Mouse (Mus musculus): ENCODE data around the gene Tcaf1. TPM values are rescaled to one million over a fixed set of nuclear protein-coding genes. Genes with fewer than 3 reads are reported as not detected.

The Tcaf1 gene
- total RNA-seq, 2 experiments from 2014 or later: 234 TPM

Other genes starting within 250 kb of the Tcaf1 start
- gene Olfr458, start 244.9 kb downstream of the Tcaf1 start, total RNA-seq (2021): not detected
- not detected for gene Olfr457, start 233.8 kb downstream of the Tcaf1 start, total RNA-seq (2021)
- gene Olfr456, start 222.9 kb downstream of the Tcaf1 start, total RNA-seq (2021): not detected
- gene Olfr455, start 162.5 kb downstream of the Tcaf1 start, total RNA-seq (2021): not detected
- not detected for gene Tcaf3, start 112.4 kb downstream of the Tcaf1 start, total RNA-seq (2021)
- 1 to 10 TPM in 1 of 2 experiments, under 1 TPM in 1; 0.91 to 1.6 TPM for gene Tcaf2, start 64.8 kb downstream of the Tcaf1 start, total RNA-seq (2021)
- gene Olfr453, start 29.3 kb upstream of the Tcaf1 start, total RNA-seq (2021): not detected
- not detected for gene Olfr38, start 46.3 kb upstream of the Tcaf1 start, total RNA-seq (2021)
- not detected for gene Olfr452, start 75.0 kb upstream of the Tcaf1 start, total RNA-seq (2021)
- not detected for gene Olfr450, start 101.9 kb upstream of the Tcaf1 start, total RNA-seq (2021)
- not detected for gene Olfr449, start 124.3 kb upstream of the Tcaf1 start, total RNA-seq (2021)
- not detected for gene Olfr448, start 180.4 kb upstream of the Tcaf1 start, total RNA-seq (2021)
- gene Olfr447, start 198.8 kb upstream of the Tcaf1 start, total RNA-seq (2021): not detected
- not detected for gene Olfr446, start 211.3 kb upstream of the Tcaf1 start, total RNA-seq (2021)
- not detected for gene Olfr444, start 239.0 kb upstream of the Tcaf1 start, total RNA-seq (2021)

Measured in left cerebral cortex, adult 18-20 months (tissue).